Mouse (Mus musculus): ENCODE results near the gene Fam172a. TPM values are rescaled to one million over a fixed set of nuclear protein-coding genes. Genes with fewer than 3 reads are reported as not detected.
A peak's percentile ranks its signal among the peaks of the same experiment; 100 is the strongest.
"Not testable (repeated sequence)": the region's sequence is repeated elsewhere in the genome, so short reads cannot be mapped to it uniquely, and the experiment has no call there.

Fam172a gene
- polyA plus RNA-seq (2016; fragmentation: Nextera tagmentation; extraction: Ambion mirVana), result 21.2 and 21.9 TPM in 2 replicates

DNA sequence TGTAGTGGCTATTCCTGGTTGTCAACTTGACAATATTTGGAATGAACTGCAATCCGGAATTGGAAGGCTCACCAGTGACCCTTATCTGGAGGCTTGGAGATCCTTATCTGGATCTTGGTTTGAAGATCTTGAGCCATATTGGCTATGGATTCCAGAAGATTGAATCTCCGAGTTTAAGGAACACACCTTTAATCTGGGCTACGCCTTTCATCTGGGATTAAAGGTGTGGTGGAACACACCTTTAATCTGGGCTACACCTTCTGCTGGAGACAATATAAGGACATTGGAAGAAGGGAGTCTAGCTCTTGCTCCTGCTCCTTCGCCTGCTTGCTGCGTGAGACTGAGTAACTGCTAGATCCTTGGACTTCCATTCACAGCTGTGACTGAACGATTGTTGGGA lies at the start of gene Fam172a:
TSS of gene Fam172a (plus strand) at position 301 of the 400 bp plus-strand sequence.
- not testable (repeated sequence) for H3K27ac ChIP-seq; H3K27me3 ChIP-seq (ENCODE audit: insufficient read depth, poor library complexity, severe bottlenecking); H3K9me3 ChIP-seq; H3K36me3 ChIP-seq; H3K4me1 ChIP-seq; DNase-seq (ENCODE audit: low spot score); H3K4me3 ChIP-seq
- no CpG with 5 or more reads among the region's 6 CpGs for whole genome bisulfite sequencing

- Histone ChIP-seq H3K9me3 (no peaks in the 10 kb centered on the region), H3K27ac (no peak overlapping the region), H3K36me3 (no peaks in the 10 kb centered on the region), H3K4me3 (no peak overlapping the region), H3K4me1 (no peaks in the 10 kb centered on the region), H3K27me3 (ENCODE audit: insufficient read depth, poor library complexity, severe bottlenecking) (no peaks in the 10 kb centered on the region)
- WGBS, result 28% methylated on average over 2 of the region's 2 CpGs
- DNase-seq (ENCODE audit: low spot score), result no peak
Observed at GRCm38 (mm10) chr13:77688651-77689050, 13.2 kb upstream of the Fam172a start.

DNA sequence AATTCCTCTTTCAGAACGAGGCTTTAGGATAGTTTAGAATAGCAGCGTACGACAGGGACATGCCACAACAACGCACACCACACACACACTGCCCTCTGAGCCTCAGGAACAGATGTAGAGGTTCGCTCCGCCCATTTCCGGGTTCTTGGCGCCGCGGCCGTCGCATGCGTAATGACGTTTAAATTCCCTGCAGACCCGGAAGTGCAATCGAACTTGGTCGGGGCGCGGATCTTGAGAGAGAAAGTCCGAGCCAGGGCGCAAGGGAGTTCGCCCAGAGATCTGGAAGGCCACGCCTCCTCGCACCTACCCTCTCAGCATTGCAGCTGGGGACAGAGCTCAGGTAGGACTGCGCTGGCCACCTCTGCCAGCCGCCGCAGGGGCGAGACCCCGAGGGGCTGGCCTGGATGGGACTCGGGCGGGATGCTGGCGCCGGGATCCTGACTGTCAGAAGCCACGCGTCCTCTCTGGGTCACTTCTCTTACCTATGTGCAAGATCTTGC lies 6.7 kb downstream of the Fam172a start:
- WGBS, result under 1% methylated on average over 35 of the region's 35 CpGs
- Histone ChIP-seq H3K27ac (peak overlapping the region; percentile 91), H3K4me1 (0 out of 2 replicates have a peak, but pooled peaks cover 9% of the 10 kb centered on the region), H3K27me3 (ENCODE audit: insufficient read depth, poor library complexity, severe bottlenecking) (no peaks in the 10 kb centered on the region), H3K9me3 (no peaks in the 10 kb centered on the region), H3K4me3 (peak overlapping the region; percentile 92), H3K36me3 (no peaks in the 10 kb centered on the region)
- peak; percentile 94 for DNase-seq (ENCODE audit: low spot score)

DNA sequence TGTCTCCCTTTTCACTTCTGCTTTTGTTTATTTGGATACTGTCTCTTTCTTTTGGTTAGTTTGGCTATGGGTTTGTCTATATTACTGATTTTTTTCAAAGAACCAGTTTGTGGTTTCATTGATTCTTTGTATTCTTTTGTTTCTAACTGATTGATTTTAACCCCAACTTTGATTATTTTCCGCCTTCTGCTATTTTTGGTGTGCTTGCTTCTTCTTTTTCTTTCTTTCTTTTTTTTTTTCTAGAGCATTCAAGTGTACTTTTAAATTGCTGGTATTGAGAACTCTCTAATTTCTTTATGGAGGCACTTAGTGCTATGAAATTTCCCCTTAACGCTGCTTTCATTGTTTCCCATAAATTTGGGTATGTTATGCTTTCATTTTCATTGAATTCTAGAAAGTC lies 15.7 kb downstream of the Fam172a start:
- no peak for DNase-seq (ENCODE audit: low spot score)
- Histone ChIP-seq H3K4me1 (no peaks in the 10 kb centered on the region), H3K4me3 (no peak overlapping the region), H3K36me3 (no peaks in the 10 kb centered on the region), H3K9me3 (no peaks in the 10 kb centered on the region), H3K27ac (no peak overlapping the region), H3K27me3 (ENCODE audit: insufficient read depth, poor library complexity, severe bottlenecking) (no peaks in the 10 kb centered on the region)
- WGBS, result 81% methylated on average over 2 of the region's 2 CpGs

DNA sequence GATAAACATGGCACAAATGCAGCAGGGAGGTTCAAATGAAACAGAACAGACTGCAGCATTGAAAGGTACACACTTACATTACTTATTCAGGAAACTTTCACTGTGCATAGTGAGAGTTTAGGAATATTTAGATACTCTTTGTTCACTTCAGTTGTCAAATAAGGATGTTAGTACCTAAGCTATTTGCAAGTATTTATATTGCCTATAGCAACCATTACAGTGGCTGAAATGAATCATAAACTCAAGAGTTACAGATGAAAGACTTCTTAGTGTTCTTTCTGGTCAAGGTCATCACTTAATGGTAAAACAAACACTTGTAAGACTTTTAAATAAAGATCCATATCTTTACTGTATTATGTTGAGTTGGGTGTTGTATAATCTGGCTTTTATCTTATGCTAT lies 41.0 kb downstream of the Fam172a start:
- no peak for DNase-seq (ENCODE audit: low spot score)
- Histone ChIP-seq H3K36me3 (no peaks in the 10 kb centered on the region), H3K27me3 (ENCODE audit: insufficient read depth, poor library complexity, severe bottlenecking) (no peaks in the 10 kb centered on the region), H3K4me1 (no peaks in the 10 kb centered on the region), H3K27ac (no peak overlapping the region), H3K4me3 (no peak overlapping the region), H3K9me3 (no peaks in the 10 kb centered on the region)

DNA sequence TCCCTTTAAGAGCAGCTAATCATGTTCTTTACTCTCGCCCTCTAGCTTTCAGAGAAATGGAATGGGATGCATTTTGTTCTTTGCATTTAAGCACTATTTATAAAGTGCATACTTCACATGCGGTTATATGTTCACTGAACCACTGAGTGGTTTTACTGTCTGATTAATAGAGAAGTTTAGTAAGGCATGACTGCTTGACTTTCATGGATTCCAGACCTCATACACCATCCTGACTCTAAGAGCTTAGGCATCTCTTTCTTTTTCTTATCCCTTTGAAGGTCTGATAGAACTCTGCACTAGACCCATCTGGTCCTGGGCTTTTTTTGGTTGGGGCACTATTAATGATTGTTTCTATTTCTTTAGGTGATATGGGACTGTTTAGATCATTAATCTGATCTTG lies 75.8 kb downstream of the Fam172a start:
- no peaks in the 10 kb centered on the region for H3K9me3 ChIP-seq
- H3K4me3 ChIP-seq, result no peak overlapping the region
- WGBS, result 81% methylated on average over 2 of the region's 2 CpGs
- peaks cover 3% of the 10 kb centered on the region; the same call in 1 of the 2 replicates for H3K36me3 ChIP-seq
- H3K4me1 ChIP-seq, result no peaks in the 10 kb centered on the region
- no peak overlapping the region for H3K27ac ChIP-seq
- no peaks in the 10 kb centered on the region for H3K27me3 ChIP-seq (ENCODE audit: insufficient read depth, poor library complexity, severe bottlenecking)
- DNase-seq (ENCODE audit: low spot score), result no peak

DNA sequence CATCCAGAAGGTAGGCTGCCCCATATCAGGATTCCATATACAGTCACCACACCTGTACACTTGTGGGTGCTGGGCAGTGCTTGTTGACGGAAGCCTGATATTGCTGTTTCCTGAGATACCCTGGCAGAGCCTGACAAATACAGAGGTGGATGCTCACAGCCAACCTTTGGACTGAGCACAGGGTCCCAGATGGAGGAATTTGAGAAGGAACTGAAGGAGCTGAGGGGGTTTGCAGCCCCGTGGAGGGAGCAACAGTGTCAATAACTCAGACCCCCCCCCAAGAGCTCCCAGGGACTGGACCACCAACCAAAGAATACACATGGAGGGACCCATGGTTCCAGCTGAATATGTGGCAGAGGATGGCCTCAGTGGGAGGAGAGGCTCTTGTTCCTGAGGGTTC lies 105.5 kb downstream of the Fam172a start:
- not testable (repeated sequence) for DNase-seq (ENCODE audit: low spot score); H3K9me3 ChIP-seq; H3K27ac ChIP-seq; H3K27me3 ChIP-seq (ENCODE audit: insufficient read depth, poor library complexity, severe bottlenecking); H3K4me1 ChIP-seq; H3K36me3 ChIP-seq; H3K4me3 ChIP-seq
- 91% methylated on average over 2 of the region's 2 CpGs for WGBS

GRCm38 (mm10) chr13:77810449-77810848 lies 108.6 kb downstream of the Fam172a start:
- WGBS, result 84% methylated on average over 1 of the region's 1 CpGs
- no peaks in the 10 kb centered on the region for H3K9me3 ChIP-seq
- no peak overlapping the region for H3K4me3 ChIP-seq
- H3K4me1 ChIP-seq, result no peaks in the 10 kb centered on the region
- H3K27me3 ChIP-seq (ENCODE audit: insufficient read depth, poor library complexity, severe bottlenecking), result no peaks in the 10 kb centered on the region
- peaks cover 12% of the 10 kb centered on the region; the same call in 1 of the 2 replicates for H3K36me3 ChIP-seq
- DNase-seq (ENCODE audit: low spot score), result no peak
- no peak overlapping the region for H3K27ac ChIP-seq

DNA sequence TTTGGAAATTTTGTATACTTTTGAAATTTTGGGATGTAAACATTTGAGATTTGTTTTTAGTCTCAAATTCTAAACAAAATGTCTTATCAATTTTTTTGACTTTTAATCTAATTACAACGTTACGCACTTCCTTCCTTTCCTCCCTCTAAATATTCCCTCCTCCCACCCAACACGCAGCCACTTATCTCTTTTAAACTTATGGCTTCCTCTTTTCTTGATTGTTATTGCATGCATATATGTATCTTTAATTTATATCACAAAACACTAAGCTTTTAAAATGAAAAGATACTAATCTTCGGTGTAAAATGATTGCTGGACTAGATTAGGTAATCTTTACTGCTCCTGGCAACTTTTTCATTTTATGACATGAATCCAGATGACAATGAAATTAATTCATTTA lies 124.3 kb downstream of the Fam172a start:
- Histone ChIP-seq H3K27ac (no peak overlapping the region), H3K9me3 (no peaks in the 10 kb centered on the region), H3K4me1 (no peaks in the 10 kb centered on the region), H3K4me3 (no peak overlapping the region), H3K36me3 (no peaks in the 10 kb centered on the region), H3K27me3 (ENCODE audit: insufficient read depth, poor library complexity, severe bottlenecking) (no peaks in the 10 kb centered on the region)
- no peak for DNase-seq (ENCODE audit: low spot score)
- 83% methylated on average over 4 of the region's 4 CpGs for WGBS

DNA sequence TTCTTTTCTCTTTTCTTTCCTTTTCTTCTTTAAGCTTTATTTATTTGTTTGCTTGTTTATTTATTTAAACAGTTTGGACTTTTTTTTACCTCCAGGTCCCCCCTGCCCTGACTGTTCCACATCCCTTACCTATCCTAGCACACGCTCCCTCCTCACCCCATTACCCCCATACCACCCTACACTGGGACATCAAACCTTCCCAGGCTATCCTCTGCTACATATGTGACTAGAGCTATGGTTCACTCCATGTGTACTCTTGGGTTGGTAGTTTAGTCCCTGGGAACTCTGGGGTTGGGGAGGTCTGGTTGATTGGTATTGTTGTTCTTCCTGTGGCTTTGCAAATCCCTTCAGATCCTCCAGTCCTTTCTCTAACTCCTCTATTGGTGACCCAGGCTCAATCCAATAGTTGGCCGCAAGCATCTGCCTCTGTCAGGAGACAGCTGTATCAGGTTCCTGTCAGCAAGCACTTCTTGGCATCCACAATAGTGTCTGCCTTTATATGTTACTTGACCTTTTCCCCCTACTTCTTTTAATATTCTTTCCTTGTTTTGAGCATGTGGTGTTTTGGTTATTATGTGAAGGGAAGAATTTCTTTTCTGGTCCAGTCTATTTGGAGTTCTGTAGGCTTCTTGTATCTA lies 141.3 kb downstream of the Fam172a start:
- 78% methylated on average over 2 of the region's 2 CpGs for WGBS
- no peak overlapping the region for H3K4me3 ChIP-seq
- H3K27me3 ChIP-seq (ENCODE audit: insufficient read depth, poor library complexity, severe bottlenecking), result no peaks in the 10 kb centered on the region
- no peaks in the 10 kb centered on the region for H3K4me1 ChIP-seq
- DNase-seq (ENCODE audit: low spot score), result no peak
- H3K9me3 ChIP-seq, result no peaks in the 10 kb centered on the region
- H3K36me3 ChIP-seq, result no peaks in the 10 kb centered on the region
- H3K27ac ChIP-seq, result no peak overlapping the region

DNA sequence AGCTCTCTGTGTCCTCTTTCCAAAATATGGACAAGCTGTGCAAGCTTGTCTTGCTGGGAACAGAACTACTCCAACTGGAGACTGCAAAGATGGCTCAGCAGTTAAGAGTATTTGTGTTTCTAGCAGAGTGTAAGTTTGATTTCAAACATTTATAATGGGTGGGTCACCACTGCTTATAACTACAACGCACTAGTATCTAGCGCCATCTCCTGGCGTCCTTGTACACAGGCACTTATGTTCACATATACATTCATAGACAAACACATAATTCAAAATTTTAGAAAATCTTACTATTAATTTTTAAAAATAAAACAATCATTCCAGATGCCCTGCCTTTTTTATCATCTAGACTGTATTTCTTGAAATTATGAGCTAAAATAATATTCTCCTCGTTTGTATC lies 147.0 kb downstream of the Fam172a start:
- Histone ChIP-seq H3K27me3 (ENCODE audit: insufficient read depth, poor library complexity, severe bottlenecking) (no peaks in the 10 kb centered on the region), H3K4me3 (no peak overlapping the region), H3K4me1 (no peaks in the 10 kb centered on the region), H3K27ac (no peak overlapping the region), H3K9me3 (no peaks in the 10 kb centered on the region), H3K36me3 (no peaks in the 10 kb centered on the region)
- DNase-seq (ENCODE audit: low spot score), result no peak
- 69% methylated on average over 4 of the region's 4 CpGs for WGBS

DNA sequence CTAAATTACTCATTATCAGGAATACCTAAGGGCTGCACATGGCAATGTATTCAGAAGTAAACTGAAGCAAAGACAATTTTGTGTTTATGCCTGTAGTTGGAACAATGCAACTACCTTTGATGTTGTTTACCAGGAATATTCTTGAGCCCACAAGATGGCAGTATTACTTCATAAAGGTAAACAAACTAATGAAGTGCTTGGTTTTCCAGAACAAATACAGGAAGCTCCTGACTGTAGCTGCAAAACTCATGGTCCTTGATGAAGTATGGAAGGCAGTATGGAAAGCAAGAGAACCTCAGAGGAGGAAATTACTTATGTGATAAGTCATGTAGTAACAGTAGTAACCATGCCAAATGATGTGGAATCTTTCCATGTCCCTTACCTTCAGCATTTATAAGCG lies 163.0 kb downstream of the Fam172a start:
- H3K36me3 ChIP-seq, result no peaks in the 10 kb centered on the region
- H3K4me3 ChIP-seq, result no peak overlapping the region
- no peaks in the 10 kb centered on the region for H3K27me3 ChIP-seq (ENCODE audit: insufficient read depth, poor library complexity, severe bottlenecking)
- no peak overlapping the region for H3K27ac ChIP-seq
- H3K4me1 ChIP-seq, result no peaks in the 10 kb centered on the region
- 89% methylated on average over 1 of the region's 1 CpGs for WGBS
- H3K9me3 ChIP-seq, result no peaks in the 10 kb centered on the region
- no peak for DNase-seq (ENCODE audit: low spot score)

GRCm38 (mm10) chr13:77868314-77868713 lies 166.5 kb downstream of the Fam172a start:
- H3K27ac ChIP-seq, result no peak overlapping the region
- H3K9me3 ChIP-seq, result no peaks in the 10 kb centered on the region
- H3K36me3 ChIP-seq, result no peaks in the 10 kb centered on the region
- DNase-seq (ENCODE audit: low spot score), result no peak
- no peak overlapping the region for H3K4me3 ChIP-seq
- WGBS, result 51% methylated on average over 2 of the region's 2 CpGs
- H3K4me1 ChIP-seq, result no peaks in the 10 kb centered on the region
- H3K27me3 ChIP-seq (ENCODE audit: insufficient read depth, poor library complexity, severe bottlenecking), result no peaks in the 10 kb centered on the region

DNA sequence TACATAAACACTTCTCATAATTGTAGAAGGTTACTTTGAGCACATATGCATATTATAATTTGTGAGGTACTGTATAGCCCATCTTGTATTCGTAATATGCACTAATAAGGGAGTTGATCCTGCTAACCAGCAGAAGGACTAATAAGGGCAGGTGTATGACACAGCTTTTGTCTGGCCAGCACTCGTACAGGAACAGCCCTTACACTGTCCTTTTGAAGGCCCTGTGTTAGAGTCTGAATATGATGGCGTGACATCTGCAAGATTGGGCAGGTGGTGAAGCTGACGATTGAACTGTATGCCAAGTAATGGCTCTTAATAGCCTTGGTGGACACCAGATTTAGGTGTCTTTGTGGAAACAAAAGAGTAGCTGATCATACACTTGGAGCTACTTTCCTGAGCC lies 176.3 kb downstream of the Fam172a start:
- no peaks in the 10 kb centered on the region for H3K4me1 ChIP-seq
- H3K4me3 ChIP-seq, result no peak overlapping the region
- WGBS, result 81% methylated on average over 4 of the region's 4 CpGs
- H3K27ac ChIP-seq, result no peak overlapping the region
- DNase-seq (ENCODE audit: low spot score), result no peak
- H3K36me3 ChIP-seq, result no peaks in the 10 kb centered on the region
- H3K27me3 ChIP-seq (ENCODE audit: insufficient read depth, poor library complexity, severe bottlenecking), result no peaks in the 10 kb centered on the region
- no peaks in the 10 kb centered on the region for H3K9me3 ChIP-seq
